Mouse (Mus musculus) intestine, embryonic 16.5 days (tissue): ENCODE results near the gene Cavin1. TPM values are rescaled to one million over a fixed set of nuclear protein-coding genes. Genes with fewer than 3 reads are reported as not detected.

Experiments used
- ATAC-seq: fragments of 200-750 bp; cut with Nextera tagmentation; 2 replicates; pipeline ENCODE4 v1.8.0; 2017; ENCODE audit warnings: moderate TSS enrichment, moderate library complexity
- H3K27ac ChIP-seq: fragments of 300-500 bp; sonication (generic); 2 replicates; pipeline ENCODE4 v1.5.1; 2014; ENCODE audit warnings: mild to moderate bottlenecking, low read length
- H3K27me3 ChIP-seq: fragments of 300-500 bp; sonication (generic); replicated peaks from 2 replicates; pipeline ENCODE4 v1.6.1; 2014; ENCODE audit warnings: low read length, control low read depth, mixed read lengths; ENCODE audit not compliant: control insufficient read depth, insufficient read depth
- H3K36me3 ChIP-seq: fragments of 300-500 bp; sonication (generic); 2 replicates; pipeline ENCODE4 v1.6.1; 2014; ENCODE audit warnings: low read length, control low read depth; ENCODE audit not compliant: control insufficient read depth, insufficient read depth
- H3K4me1 ChIP-seq: fragments of 300-500 bp; sonication (generic); 2 replicates; pipeline ENCODE4 v1.6.1; 2014; ENCODE audit warnings: low read length, control low read depth, mixed read lengths; ENCODE audit not compliant: control insufficient read depth, insufficient read depth
- H3K4me2 ChIP-seq: fragments of 300-500 bp; sonication (generic); 2 replicates; pipeline ENCODE4 v1.6.1; 2014; ENCODE audit warnings: low read depth, low read length, control low read depth
- H3K4me3 ChIP-seq: fragments of 300-500 bp; sonication (generic); 2 replicates; pipeline ENCODE4 v1.5.1; 2014; ENCODE audit warnings: mild to moderate bottlenecking, low read length
- H3K9ac ChIP-seq: fragments of 300-500 bp; sonication (generic); 2 replicates; pipeline ENCODE4 v1.6.1; 2014; ENCODE audit warnings: low read depth, low read length
- H3K9me3 ChIP-seq: fragments of 300-500 bp; sonication (generic); 2 replicates; pipeline ENCODE4 v1.6.1; 2016; ENCODE audit warnings: low read length, control low read depth; ENCODE audit not compliant: control insufficient read depth
- WGBS: fragments of 180-500 bp; shearing (Covaris S2); extraction: QIAGEN DNeasy Blood & Tissue Kit; methylation state at CpG from one replicate; pipeline ENCODE4 v1.1.7; 2014; 5-methylcytosine and 5-hydroxymethylcytosine counted together
- polyA plus RNA-seq: library from polyadenylated mRNA; unstranded; fragments of >200 nt; fragmentation: Nextera tagmentation; extraction: Ambion mirVana; gene quantifications from 2 replicates; pipeline ENCODE4 v1.2.1, GENCODE M21; 2015

The Cavin1 gene
- polyA plus RNA-seq, 1 experiment from 2014 or later = 214 TPM

- Histone ChIP-seq H3K27ac (no peak overlapping the region), H3K4me2 (no peak overlapping the region), H3K27me3 (no peaks in the 10 kb centered on the region), H3K9ac (no peak overlapping the region), H3K36me3 (no peaks in the 10 kb centered on the region), H3K4me3 (no peak overlapping the region), H3K9me3 (no peaks in the 10 kb centered on the region), H3K4me1 (no peaks in the 10 kb centered on the region)
- WGBS = 67% methylated on average over 17 of the region's 17 CpGs
- peak; percentile 40; the same call in 1 of the 2 replicates for ATAC-seq
These were observed 58.1 kb downstream of the Cavin1 start for GRCm38 (mm10) chr11:100912401-100913155.

DNA sequence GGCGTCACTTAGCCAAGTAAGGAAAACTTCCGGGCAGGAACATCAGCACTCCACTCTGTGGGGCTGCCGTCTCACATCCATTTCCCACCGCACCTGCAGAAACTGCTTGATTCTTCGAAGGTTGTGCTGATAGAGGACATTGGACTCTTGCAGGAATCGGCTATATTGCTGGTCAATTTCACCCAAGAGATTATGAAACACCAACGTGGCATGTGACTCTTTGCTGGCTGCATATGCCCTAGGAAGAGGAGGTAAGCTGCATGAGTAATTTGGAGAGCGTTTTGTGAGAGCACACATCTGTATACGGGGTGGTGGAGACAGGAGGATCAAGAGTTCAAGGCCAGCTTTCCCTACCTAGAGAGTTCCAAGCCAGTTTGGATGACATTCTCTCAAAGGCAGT, 62.1 kb downstream of the Cavin1 start:
- Histone ChIP-seq H3K4me1 (no peaks in the 10 kb centered on the region), H3K27ac (peak overlapping the region; percentile 7; the same call in 1 of the 2 replicates), H3K27me3 (no peaks in the 10 kb centered on the region), H3K36me3 (peaks cover 9% of the 10 kb centered on the region; the same call in 1 of the 2 replicates), H3K4me3 (no peak overlapping the region), H3K9me3 (no peaks in the 10 kb centered on the region), H3K9ac (no peak overlapping the region), H3K4me2 (no peak overlapping the region)
- ATAC-seq = no peak
- 82% methylated on average over 9 of the region's 9 CpGs for WGBS

- Histone ChIP-seq H3K4me2 (no peak overlapping the region), H3K9ac (no peak overlapping the region), H3K4me3 (no peak overlapping the region), H3K9me3 (no peaks in the 10 kb centered on the region), H3K4me1 (no peaks in the 10 kb centered on the region), H3K36me3 (peaks cover 9% of the 10 kb centered on the region; the same call in 1 of the 2 replicates), H3K27me3 (no peaks in the 10 kb centered on the region), H3K27ac (peak overlapping the region; percentile 7; the same call in 1 of the 2 replicates)
- ATAC-seq = no peak
- 74% methylated on average over 2 of the region's 2 CpGs for WGBS
These were observed 62.6 kb downstream of the Cavin1 start for GRCm38 (mm10) chr11:100908112-100908511.

DNA sequence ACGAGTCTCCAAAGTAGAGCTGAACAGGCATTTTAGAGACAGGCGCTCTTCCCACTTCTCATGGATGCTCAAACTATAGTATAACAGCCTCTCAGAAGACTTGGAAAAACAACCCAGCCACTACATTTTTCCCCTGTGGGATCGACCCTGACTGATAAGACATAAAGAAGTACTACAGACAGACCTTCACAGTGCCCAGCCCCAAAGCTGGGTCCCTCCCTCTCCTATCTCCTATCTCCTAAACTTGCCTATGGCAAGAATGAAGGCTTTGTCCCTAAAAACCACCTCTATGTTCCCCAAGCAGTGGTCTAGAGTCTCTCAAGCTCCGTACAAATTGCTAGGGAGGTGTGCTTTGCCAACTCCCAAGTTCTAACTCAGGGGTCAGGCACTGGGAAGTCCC, 63.8 kb downstream of the Cavin1 start:
- H3K36me3 ChIP-seq = peaks cover 13% of the 10 kb centered on the region
- no peak overlapping the region for H3K4me2 ChIP-seq
- ATAC-seq = no peak
- no peaks in the 10 kb centered on the region for H3K4me1 ChIP-seq
- H3K9me3 ChIP-seq = no peaks in the 10 kb centered on the region
- no peak overlapping the region for H3K4me3 ChIP-seq
- 84% methylated on average over 4 of the region's 4 CpGs for WGBS
- H3K9ac ChIP-seq = no peak overlapping the region
- no peak overlapping the region for H3K27ac ChIP-seq
- no peaks in the 10 kb centered on the region for H3K27me3 ChIP-seq

Other genes with a start within 250 kb of the Cavin1 start
- gene Rab5c, start 232.7 kb downstream of the Cavin1 start, polyA plus RNA-seq = 41.1 and 41.6 TPM in 2 replicates
- 0.12 and 0.15 TPM in 2 replicates for gene Kcnh4, start 210.9 kb downstream of the Cavin1 start, polyA plus RNA-seq
- not detected in 2 replicates for gene Hcrt, start 208.0 kb downstream of the Cavin1 start, polyA plus RNA-seq
- gene Ghdc, start 199.9 kb downstream of the Cavin1 start, polyA plus RNA-seq = 6.5 and 6.7 TPM in 2 replicates
- gene Stat5b, start 120.2 kb downstream of the Cavin1 start, polyA plus RNA-seq = 20.5 and 22.8 TPM in 2 replicates
- gene Stat5a, start 111.5 kb downstream of the Cavin1 start, polyA plus RNA-seq = 5.8 and 6.2 TPM in 2 replicates
- gene Stat3, start 31.3 kb downstream of the Cavin1 start, polyA plus RNA-seq = 48.9 and 53.2 TPM in 2 replicates
- gene Atp6v0a1, start 38.6 kb upstream of the Cavin1 start, polyA plus RNA-seq = 38.8 and 43.3 TPM in 2 replicates
- gene Naglu, start 99.1 kb upstream of the Cavin1 start, polyA plus RNA-seq = 14.7 and 18.2 TPM in 2 replicates
- 0.10 and 0.16 TPM in 2 replicates for gene Hsd17b1, start 107.5 kb upstream of the Cavin1 start, polyA plus RNA-seq
- gene Coasy, start 111.7 kb upstream of the Cavin1 start, polyA plus RNA-seq = 44.4 and 47.1 TPM in 2 replicates
- gene Mlx, start 116.4 kb upstream of the Cavin1 start, polyA plus RNA-seq = 78.6 and 87.5 TPM in 2 replicates
- 15.0 and 18.1 TPM in 2 replicates for gene Psmc3ip, start 124.5 kb upstream of the Cavin1 start, polyA plus RNA-seq
- 12.6 and 13.2 TPM in 2 replicates for gene Retreg3, start 149.0 kb upstream of the Cavin1 start, polyA plus RNA-seq
- 51.0 and 56.3 TPM in 2 replicates for gene Tubg1, start 149.1 kb upstream of the Cavin1 start, polyA plus RNA-seq
- 3.9 and 4.2 TPM in 2 replicates for gene Tubg2, start 185.0 kb upstream of the Cavin1 start, polyA plus RNA-seq
- gene Cntnap1, start 199.6 kb upstream of the Cavin1 start, polyA plus RNA-seq = 0.86 and 0.87 TPM in 2 replicates
- gene Plekhh3, start 200.5 kb upstream of the Cavin1 start, polyA plus RNA-seq = 9.2 and 10.1 TPM in 2 replicates
- 0.20 and 0.29 TPM in 2 replicates for gene Ccr10, start 204.6 kb upstream of the Cavin1 start, polyA plus RNA-seq